Mouse (Mus musculus) kidney, embryonic 14.5 days (tissue): ENCODE results near the gene Id1. TPM values are rescaled to one million over a fixed set of nuclear protein-coding genes. Genes with fewer than 3 reads are reported as not detected.

Experiments used
- ATAC-seq: fragments of 200-750 bp; cut with Nextera tagmentation; 2 replicates; pipeline ENCODE4 v1.8.0; 2017; ENCODE audit warnings: moderate number of reproducible peaks, mild to moderate bottlenecking, moderate TSS enrichment, moderate library complexity; ENCODE audit not compliant: low FRiP score, low TSS enrichment
- H3K27ac ChIP-seq: fragments of 300-500 bp; sonication (generic); 2 replicates; pipeline ENCODE4 v1.5.1; 2014; ENCODE audit warnings: low read depth, mild to moderate bottlenecking, low read length, moderate library complexity, mixed read lengths
- H3K27me3 ChIP-seq: fragments of 300-500 bp; sonication (generic); 2 replicates; pipeline ENCODE4 v1.6.1; 2014; ENCODE audit warnings: mild to moderate bottlenecking, low read length; ENCODE audit not compliant: control insufficient read depth, insufficient read depth
- H3K36me3 ChIP-seq: fragments of 300-500 bp; sonication (generic); 2 replicates; pipeline ENCODE4 v1.6.1; 2014; ENCODE audit warnings: low read length, mixed read lengths; ENCODE audit not compliant: control insufficient read depth, insufficient read depth
- H3K4me1 ChIP-seq: fragments of 300-500 bp; sonication (generic); 2 replicates; pipeline ENCODE4 v1.6.1; 2014; ENCODE audit warnings: low read length, mixed read lengths; ENCODE audit not compliant: control insufficient read depth, insufficient read depth
- H3K4me2 ChIP-seq: fragments of 300-500 bp; sonication (generic); replicated peaks from 2 replicates; pipeline ENCODE4 v1.6.1; 2014; ENCODE audit warnings: low read depth, mild to moderate bottlenecking, low read length
- H3K4me3 ChIP-seq: fragments of 300-500 bp; sonication (generic); 2 replicates; pipeline ENCODE4 v1.5.1; 2014; ENCODE audit warnings: mild to moderate bottlenecking, low read length
- H3K9ac ChIP-seq: fragments of 300-500 bp; sonication (generic); 2 replicates; pipeline ENCODE4 v1.6.1; 2014; ENCODE audit warnings: low read depth, mild to moderate bottlenecking, low read length, moderate library complexity
- H3K9me3 ChIP-seq: fragments of 300-500 bp; sonication (generic); 2 replicates; pipeline ENCODE4 v1.6.1; 2016; ENCODE audit warnings: low read length; ENCODE audit not compliant: control insufficient read depth
- WGBS: fragments of 180-500 bp; shearing (Covaris S2); extraction: QIAGEN DNeasy Blood & Tissue Kit; methylation state at CpG from one replicate; pipeline ENCODE4 v1.1.7; 2014; 5-methylcytosine and 5-hydroxymethylcytosine counted together
- microRNA-seq: library from miRNA; unstranded; fragments of <30 nt; microRNA quantifications from one replicate; pipeline ENCODE4, GENCODE M21; 2016
- polyA plus RNA-seq: library from polyadenylated mRNA; unstranded; fragments of >200 nt; fragmentation: Nextera tagmentation; extraction: Ambion mirVana; gene quantifications from 2 replicates; pipeline ENCODE4 v1.2.1, GENCODE M21; 2014

The Id1 gene
- polyA plus RNA-seq, 1 experiment from 2014 or later = 129 TPM

DNA sequence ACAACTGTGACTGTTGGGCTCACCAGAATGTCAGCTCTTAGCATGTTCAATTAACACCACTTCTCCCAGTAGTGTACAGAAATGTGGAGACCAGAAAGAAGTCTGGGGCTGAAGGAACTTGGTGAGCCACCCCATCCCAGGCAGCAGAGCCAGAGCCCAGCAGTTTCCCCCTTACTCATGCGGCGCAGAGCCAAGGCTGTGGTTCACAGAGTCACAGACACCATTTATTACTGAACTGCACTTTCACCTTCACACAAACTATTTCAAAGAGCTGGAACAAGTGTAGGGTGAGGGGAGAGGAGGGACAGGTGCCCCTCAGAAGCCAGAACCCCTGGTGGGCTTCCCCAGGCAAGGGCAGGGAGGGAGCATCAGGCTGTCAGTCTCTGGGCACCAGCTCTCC lies 44.4 kb downstream of the Id1 start:
- H3K36me3 ChIP-seq = peaks cover 24% of the 10 kb centered on the region
- no peak overlapping the region for H3K27ac ChIP-seq
- H3K4me3 ChIP-seq = no peak overlapping the region
- peaks cover 6% of the 10 kb centered on the region; the same call in 1 of the 2 replicates for H3K4me1 ChIP-seq
- no peaks in the 10 kb centered on the region for H3K9me3 ChIP-seq
- WGBS = 87% methylated on average over 2 of the region's 2 CpGs
- no peaks in the 10 kb centered on the region for H3K27me3 ChIP-seq
- no peak overlapping the region for H3K4me2 ChIP-seq
- no peak overlapping the region for H3K9ac ChIP-seq
- ATAC-seq = no peak

DNA sequence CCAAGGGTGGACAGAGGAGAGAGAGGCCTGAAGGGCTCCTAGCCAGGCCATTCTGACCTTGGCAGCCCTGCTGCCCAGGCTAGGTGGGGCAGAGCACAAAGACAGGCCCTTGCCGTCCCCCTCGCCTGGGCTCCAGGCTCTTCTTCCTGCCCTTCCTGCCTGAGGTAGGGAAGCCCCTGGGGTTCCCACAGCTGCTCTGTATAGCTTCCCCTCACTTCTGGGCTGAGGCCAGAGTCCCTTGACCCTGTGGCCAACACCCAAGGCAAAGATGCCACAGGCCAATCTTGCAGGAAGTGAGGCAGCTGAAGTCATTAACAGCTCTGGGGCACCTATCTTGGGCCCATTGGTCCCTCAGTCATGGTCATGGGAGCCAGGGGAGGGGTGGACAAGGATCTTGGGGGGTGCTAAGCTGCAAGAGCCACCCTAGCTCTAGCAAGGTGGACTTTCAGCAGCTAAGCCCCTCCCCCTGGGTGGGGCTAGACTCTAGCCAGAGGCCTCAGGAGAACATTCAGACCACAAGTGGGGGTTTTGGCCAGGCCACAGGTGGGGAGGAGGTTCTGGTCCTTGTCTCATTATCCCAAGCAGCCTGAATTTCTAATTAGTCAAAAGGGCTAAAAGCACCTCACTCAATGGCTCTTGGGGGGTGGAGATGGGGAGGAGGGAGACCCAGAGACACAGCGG lies 45.1 kb downstream of the Id1 start:
- 94% methylated on average over 3 of the region's 3 CpGs for WGBS
- Histone ChIP-seq H3K4me1 (peaks cover 13% of the 10 kb centered on the region; the same call in 1 of the 2 replicates), H3K4me3 (no peak overlapping the region), H3K9me3 (no peaks in the 10 kb centered on the region), H3K9ac (peak overlapping the region; percentile 23; the same call in 1 of the 2 replicates), H3K36me3 (peaks cover 24% of the 10 kb centered on the region), H3K27me3 (no peaks in the 10 kb centered on the region), H3K27ac (no peak overlapping the region), H3K4me2 (no peak overlapping the region)
- no peak for ATAC-seq

DNA sequence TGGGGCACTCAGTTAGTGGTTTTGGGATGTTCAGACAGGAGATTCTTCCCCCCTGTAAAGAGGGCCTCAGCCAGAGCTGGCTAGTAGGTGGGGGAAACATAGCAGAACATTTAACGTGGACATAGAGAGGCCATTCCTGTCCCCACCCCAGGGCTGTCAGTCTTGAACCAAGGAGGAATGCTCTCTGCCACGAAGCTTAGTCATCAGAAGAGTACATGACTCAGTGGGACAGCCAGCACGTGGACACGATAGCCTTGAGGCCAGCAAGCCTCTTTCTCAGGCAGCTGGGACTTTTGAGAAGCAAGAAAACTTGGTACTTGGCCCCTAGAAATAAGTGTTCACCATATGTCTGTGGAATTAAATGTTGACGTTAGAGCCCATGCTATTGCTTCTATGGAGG lies 46.6 kb downstream of the Id1 start:
- no peak overlapping the region for H3K27ac ChIP-seq
- H3K9ac ChIP-seq = no peak overlapping the region
- peaks cover 24% of the 10 kb centered on the region for H3K36me3 ChIP-seq
- no peak overlapping the region for H3K4me2 ChIP-seq
- peaks cover 14% of the 10 kb centered on the region; the same call in 1 of the 2 replicates for H3K4me1 ChIP-seq
- no peak for ATAC-seq
- H3K27me3 ChIP-seq = no peaks in the 10 kb centered on the region
- H3K4me3 ChIP-seq = no peak overlapping the region
- WGBS = 86% methylated on average over 5 of the region's 5 CpGs
- no peaks in the 10 kb centered on the region for H3K9me3 ChIP-seq

DNA sequence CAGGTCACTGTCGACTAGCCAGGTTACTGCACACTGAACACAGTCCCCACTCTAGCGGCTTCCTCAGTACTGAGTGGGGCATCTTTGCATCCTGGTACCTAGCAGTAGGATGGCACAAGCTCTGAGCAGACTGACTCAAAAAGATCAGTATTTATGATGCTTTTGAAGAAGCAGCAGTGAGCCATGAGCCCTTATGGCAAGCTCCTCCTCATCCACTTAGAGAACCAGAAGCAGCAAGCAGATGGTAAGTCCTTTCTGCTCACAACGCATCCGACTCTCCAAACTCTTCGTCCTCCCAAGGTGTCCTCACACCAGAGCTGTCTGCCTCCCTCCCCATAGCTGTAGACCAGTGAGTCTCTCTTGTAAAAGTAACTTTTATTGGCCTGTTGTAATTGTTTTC lies 47.2 kb downstream of the Id1 start:
- Histone ChIP-seq H3K4me2 (no peak overlapping the region), H3K4me3 (no peak overlapping the region), H3K27me3 (no peaks in the 10 kb centered on the region), H3K9ac (no peak overlapping the region), H3K27ac (no peak overlapping the region), H3K9me3 (no peaks in the 10 kb centered on the region), H3K36me3 (peaks cover 24% of the 10 kb centered on the region), H3K4me1 (peaks cover 14% of the 10 kb centered on the region; the same call in 1 of the 2 replicates)
- no peak for ATAC-seq
- WGBS = 93% methylated on average over 5 of the region's 5 CpGs

DNA sequence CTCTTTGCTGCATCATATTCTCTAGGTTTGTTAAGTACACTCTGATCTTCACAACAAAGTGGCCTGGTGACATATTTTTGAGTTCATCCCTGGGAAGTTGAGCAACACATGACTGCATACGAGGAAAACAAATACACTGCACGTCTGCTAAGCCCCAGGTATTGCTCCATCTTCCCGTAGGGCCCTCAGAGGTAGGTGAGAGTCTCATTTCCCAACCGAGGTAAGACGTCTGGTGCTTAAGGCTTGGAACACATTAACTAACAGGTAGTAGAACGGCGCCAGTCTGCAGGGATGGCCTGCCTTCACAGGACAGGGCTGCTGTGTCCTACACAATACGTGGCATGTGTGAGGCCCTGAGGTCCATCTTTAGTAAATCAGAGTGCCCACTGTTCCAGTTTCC lies 48.6 kb downstream of the Id1 start:
- no peaks in the 10 kb centered on the region for H3K27me3 ChIP-seq
- no peaks in the 10 kb centered on the region for H3K9me3 ChIP-seq
- H3K4me1 ChIP-seq = peaks cover 18% of the 10 kb centered on the region; the same call in 1 of the 2 replicates
- no peak overlapping the region for H3K4me2 ChIP-seq
- no peak overlapping the region for H3K9ac ChIP-seq
- WGBS = 96% methylated on average over 8 of the region's 8 CpGs
- peaks cover 24% of the 10 kb centered on the region for H3K36me3 ChIP-seq
- no peak for ATAC-seq
- H3K4me3 ChIP-seq = no peak overlapping the region
- no peak overlapping the region for H3K27ac ChIP-seq

DNA sequence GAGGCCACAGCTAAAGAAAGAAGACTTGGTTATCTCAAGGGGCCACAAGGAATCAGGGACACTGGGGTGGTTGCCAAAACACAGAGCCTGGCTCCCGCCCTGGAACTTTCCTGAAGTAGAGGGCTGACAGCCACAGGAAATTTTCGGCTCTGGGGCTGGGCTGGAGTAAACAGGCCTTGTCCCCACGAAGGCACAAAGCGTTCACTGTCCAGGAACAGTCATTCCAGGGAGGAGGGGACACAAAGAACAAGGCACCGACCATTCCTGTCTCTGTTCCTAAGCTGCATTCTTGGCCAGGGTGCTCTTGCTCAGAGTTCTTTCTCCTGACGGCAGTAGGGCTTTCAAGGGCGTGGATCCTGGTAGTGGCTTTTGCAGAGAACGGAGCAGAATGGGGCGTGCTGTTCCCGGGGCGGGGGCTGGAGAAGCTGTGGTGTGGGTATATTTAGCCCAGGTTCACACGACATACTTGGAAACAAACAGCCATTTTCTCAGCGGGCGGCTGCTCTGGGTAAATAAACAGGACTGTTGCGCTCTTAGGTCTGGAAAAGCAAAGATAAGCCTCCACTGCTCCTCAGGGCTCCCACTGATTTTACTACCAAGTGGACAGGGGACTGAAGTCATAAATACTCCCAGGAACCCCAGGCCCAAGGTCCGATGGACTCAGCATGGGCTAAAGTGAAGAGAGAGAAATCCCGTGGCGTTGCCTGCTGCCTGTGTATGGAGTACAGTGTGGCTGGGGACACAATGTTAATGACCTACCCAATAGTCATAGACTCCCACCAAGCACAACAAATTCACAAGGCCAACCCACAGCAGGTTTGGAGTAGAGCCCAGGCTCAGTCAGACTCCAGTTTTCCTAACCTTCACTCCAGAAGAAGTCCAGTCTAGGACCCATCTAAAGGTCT lies 49.6 kb downstream of the Id1 start:
- peak; percentile 28; the same call in 1 of the 2 replicates for ATAC-seq
- Histone ChIP-seq H3K27ac (peak overlapping the region; percentile 64), H3K4me1 (peaks cover 22% of the 10 kb centered on the region; the same call in 1 of the 2 replicates), H3K9ac (peak overlapping the region; percentile 28), H3K27me3 (no peaks in the 10 kb centered on the region), H3K36me3 (peaks cover 17% of the 10 kb centered on the region), H3K9me3 (no peaks in the 10 kb centered on the region), H3K4me2 (no peak overlapping the region; the same call in 1 of the 2 replicates), H3K4me3 (no peak overlapping the region)
- WGBS = 47% methylated on average over 18 of the region's 18 CpGs

Small RNAs within 50 kb of the gene (microRNA-seq; reads per million reads assigned to microRNA genes)
- not detected for gene Gm23802

Other genes with a start within 250 kb of the Id1 start
- not detected in 2 replicates for gene Defb22, start 246.1 kb upstream of the Id1 start, polyA plus RNA-seq
- gene Defb26, start 224.6 kb upstream of the Id1 start, polyA plus RNA-seq = not detected in 2 replicates
- gene Defb28, start 218.0 kb upstream of the Id1 start, polyA plus RNA-seq = 0.80 TPM in 1 of 2 replicates, not detected in the other
- gene Defb29, start 196.2 kb upstream of the Id1 start, polyA plus RNA-seq = 0.66 TPM in 1 of 2 replicates, not detected in the other
- not detected in 2 replicates for gene Gm17416, start 166.9 kb upstream of the Id1 start, polyA plus RNA-seq
- gene Defb21, start 163.5 kb upstream of the Id1 start, polyA plus RNA-seq = not detected in 2 replicates
- not detected in 2 replicates for gene Defb19, start 155.9 kb upstream of the Id1 start, polyA plus RNA-seq
- gene Defb45, start 136.9 kb upstream of the Id1 start, polyA plus RNA-seq = not detected in 2 replicates
- 1.1 TPM in 2 replicates for gene Defb36, start 131.9 kb upstream of the Id1 start, polyA plus RNA-seq
- 28.2 and 37.2 TPM in 2 replicates for gene Defb25, start 113.2 kb upstream of the Id1 start, polyA plus RNA-seq
- 46.9 and 61.8 TPM in 2 replicates for gene Rem1, start 109.3 kb upstream of the Id1 start, polyA plus RNA-seq
- gene H13, start 66.8 kb upstream of the Id1 start, polyA plus RNA-seq = 127 and 147 TPM in 2 replicates
- 35.4 and 40.8 TPM in 2 replicates for gene Mcts2, start 49.2 kb upstream of the Id1 start, polyA plus RNA-seq
- gene Cox4i2, start 17.9 kb downstream of the Id1 start, polyA plus RNA-seq = 12.1 and 18.8 TPM in 2 replicates
- 66.9 and 96.1 TPM in 2 replicates for gene Bcl2l1, start 95.5 kb downstream of the Id1 start, polyA plus RNA-seq
- gene Tpx2, start 111.7 kb downstream of the Id1 start, polyA plus RNA-seq = 107 and 124 TPM in 2 replicates
- 0.13 TPM in 1 of 2 replicates, not detected in the other for gene Mylk2, start 175.1 kb downstream of the Id1 start, polyA plus RNA-seq
- 4.4 and 4.8 TPM in 2 replicates for gene Foxs1, start 197.0 kb downstream of the Id1 start, polyA plus RNA-seq
- gene Dusp15, start 215.4 kb downstream of the Id1 start, polyA plus RNA-seq = 2.3 and 2.5 TPM in 2 replicates
- gene Ttll9, start 226.2 kb downstream of the Id1 start, polyA plus RNA-seq = 1.1 and 1.2 TPM in 2 replicates